Mouse (Mus musculus): ENCODE results near the gene Slc7a11.

Gene Slc7a11

DNA sequence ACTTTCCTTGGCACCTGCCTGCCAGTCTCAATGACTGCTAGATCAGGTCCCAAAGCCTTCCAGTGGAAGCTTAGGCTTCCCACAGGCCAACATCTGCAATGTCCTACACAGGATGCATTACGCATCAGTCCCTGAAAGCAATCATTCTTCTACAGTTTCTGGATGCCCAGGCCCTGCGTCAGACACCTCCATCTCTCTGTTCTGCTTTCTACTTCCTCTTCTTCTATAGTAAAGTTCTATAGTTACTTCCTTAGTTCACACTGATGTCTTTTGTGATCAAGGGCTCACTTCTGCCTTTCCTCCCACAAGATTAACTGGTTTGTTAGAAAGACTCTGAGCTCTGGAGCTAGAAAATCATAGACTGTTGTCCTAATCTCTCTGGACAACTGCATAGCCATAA is 36.6 kb downstream of the Slc7a11 start:
- in situ Hi-C loops (cut with MboI; ENCODE audit: unreplicated experiment in 2 of 2) = no loop called here

DNA sequence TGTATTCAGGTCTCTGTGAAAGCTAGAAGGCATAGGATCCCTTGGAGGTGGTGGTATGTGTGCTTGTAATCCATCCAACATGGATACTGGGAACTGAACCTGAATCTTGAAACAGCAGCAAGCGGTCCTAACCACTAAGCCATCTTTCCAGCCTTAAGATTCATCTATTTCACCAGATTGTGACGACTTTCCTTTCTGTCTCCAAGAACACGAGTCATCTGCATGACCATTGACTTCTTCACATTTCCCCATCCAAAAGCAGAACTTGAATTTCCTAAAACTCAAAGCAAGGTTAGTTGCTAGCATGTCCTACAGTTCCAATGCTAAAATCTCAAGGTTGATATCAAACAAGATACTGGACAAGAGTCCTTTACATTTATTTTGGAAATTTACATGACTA is 37.5 kb downstream of the Slc7a11 start:
- in situ Hi-C loops (cut with MboI; ENCODE audit: unreplicated experiment in 2 of 2) = no loop called here

DNA sequence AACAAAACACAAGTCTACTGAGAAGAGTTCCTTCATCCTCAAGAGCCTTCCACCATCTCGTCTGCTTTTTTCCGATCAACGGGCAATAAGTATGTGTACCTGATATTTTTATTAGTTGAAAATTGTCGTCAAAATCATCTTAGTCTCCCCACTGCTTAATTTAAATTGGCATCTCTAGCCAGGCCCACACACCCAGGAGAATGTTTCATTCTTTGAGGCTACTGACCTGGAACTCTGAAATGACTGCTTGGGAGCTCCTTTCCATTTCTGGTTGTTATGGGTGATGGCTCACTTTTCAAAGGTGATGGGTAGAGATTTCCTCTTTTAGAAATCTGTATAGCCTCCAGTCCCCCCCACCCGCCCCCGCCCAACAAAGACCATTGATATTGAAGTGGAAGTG is 54.6 kb downstream of the Slc7a11 start:
- in situ Hi-C loops (cut with MboI; ENCODE audit: unreplicated experiment in 2 of 2) = no loop called here

DNA sequence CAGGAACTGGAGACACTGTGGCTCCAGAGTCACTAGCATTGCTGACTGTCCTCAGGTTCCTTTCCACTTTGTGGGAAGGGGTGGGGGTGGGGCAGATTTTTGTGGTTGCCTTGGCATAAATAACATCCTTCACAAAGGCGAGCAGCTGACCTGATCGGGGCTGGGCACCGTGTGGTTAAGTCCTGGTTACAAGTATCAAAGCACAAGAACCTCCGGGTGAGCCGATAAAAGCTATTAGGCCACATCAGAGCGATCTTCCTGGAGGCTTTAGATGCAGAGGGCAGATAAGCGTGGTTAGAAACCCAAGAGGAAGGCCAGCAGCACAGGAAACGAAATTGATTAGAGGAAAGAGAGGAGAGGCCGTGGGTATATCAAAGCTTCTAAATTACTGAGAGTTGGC is 55.1 kb downstream of the Slc7a11 start:
- in situ Hi-C loops (cut with MboI; ENCODE audit: unreplicated experiment in 2 of 2) = no loop called here

DNA sequence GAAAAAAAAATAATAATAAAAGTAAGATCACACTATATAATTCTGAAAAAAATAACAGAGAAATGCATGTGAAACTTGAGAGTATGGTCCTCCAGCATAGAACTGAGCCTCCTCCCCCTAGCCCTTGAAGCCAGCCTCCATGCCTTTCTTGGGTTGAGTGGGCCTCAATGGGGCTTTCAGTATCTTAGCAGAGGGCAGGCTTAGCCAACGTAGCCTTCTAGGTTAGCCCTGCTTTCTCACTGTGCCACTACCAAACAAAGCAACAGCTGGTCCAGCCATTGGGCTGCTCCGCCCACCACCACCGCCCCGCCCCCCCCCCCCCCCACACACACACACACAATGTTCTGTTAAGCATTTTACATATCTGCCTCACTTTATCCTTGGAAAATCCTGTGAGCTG is 56.1 kb downstream of the Slc7a11 start:
- in situ Hi-C loops (cut with MboI; ENCODE audit: unreplicated experiment in 2 of 2) = no loop called here

DNA sequence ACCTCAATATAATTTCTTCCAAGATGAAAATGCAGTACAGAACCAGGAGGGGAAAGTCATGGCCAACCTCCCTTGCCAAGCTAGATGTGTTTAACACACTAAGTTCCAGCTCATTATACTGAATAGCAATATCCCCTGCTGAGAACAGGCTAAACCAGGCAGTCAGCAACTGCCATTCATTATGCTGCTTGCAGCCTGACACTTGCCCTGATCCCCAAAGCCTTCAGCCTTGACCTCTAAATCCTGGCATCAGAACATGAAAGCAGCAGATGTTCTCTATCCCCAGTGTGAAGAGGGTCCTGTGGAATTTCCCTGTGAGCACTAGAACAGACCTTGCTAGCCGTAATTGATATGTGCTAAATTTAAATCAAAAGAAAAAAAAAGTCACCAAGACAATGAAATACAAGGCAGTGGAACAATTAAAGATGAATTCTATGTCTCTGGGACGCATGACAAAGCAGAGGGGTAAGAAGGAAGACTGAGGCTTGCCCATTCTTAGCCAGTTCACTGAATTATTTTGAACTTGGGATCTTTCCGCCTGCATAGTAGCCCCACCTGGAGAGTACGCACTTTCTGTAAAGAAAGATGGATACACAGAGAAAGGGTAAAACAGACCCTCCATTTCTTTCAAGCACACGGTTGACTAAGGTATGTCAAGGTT is 56.7 kb downstream of the Slc7a11 start:
- in situ Hi-C loops (cut with MboI; ENCODE audit: unreplicated experiment in 2 of 2) = no loop called here

DNA sequence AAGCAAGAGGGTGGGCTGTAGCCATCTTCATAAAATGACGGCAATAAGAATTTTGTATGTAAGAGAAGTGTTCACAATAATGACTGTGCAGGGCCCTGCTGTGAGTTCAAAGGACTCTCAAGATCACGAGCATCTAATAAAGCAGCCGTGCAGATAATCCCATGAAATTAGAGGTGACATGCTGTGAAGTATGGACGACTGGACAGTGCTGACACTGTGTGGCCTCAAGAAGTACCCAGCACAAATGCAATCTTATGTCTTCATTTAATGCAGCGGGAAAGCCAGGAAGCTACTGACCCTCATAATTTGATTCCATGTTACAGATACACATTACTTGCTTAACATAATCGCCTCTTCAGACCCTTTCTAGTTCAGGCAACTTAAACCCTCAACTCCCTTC is 57.3 kb downstream of the Slc7a11 start:
- in situ Hi-C loops (cut with MboI; ENCODE audit: unreplicated experiment in 2 of 2) = no loop called here

DNA sequence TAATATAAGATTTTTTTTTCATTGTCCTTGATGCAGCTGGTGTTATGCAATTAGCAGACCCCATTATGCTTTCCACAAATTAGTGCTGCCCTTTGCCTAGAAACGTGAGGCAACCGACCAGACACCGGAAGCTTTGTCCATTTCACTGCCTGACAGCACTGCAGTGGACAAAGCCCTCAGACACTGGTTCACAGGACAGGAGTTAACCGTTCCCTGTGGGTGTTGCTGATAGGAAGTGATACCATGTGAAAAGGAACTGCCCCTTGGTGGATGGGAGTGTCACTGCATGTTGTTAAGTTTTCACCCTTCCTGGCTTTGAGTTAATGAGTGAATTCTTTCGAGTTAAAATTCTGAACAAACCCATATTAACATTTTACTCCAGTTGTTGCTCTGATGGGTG is 60.7 kb downstream of the Slc7a11 start:
- in situ Hi-C loops (cut with MboI; ENCODE audit: unreplicated experiment in 2 of 2) = no loop called here

DNA sequence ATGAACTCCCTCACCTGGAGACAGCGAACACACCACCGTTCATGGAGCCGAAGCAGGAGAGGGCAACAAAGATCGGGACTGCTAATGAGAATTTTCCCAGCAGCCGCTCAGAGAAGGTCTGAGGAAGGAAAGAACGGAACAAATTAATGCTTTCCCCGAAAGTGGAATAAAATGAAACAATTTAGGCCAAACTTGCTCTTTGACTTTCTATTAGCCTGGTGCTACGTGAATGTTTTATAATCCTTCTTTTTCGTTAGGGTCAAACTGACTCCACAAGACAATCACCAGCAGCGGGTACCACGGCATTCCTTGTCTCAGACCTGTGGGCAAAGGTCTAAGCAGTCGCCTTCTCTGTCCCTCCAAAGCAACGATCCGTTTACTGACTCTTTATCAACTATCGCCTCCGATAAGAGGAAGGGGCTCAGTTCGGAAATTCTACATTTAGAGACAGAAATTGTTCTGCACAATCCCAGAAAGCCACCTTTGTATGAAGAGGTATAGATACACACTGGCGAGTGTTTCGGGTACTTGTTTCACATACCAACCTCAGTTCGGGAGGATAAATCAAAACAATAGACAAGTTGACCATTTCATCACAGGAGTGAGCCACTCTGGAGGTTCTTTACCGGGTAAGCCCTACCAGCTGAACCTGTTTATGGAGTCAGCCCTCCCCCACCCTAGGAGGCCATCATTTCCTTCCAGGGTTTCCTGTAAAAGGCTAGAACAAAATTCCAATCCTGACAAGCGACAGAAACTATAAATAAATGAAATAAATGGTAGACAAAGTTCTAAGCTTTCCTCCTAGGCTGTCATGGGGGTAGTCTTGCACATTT is 61.3 kb downstream of the Slc7a11 start:
- in situ Hi-C loops (cut with MboI; ENCODE audit: unreplicated experiment in 2 of 2) = no loop called here

DNA sequence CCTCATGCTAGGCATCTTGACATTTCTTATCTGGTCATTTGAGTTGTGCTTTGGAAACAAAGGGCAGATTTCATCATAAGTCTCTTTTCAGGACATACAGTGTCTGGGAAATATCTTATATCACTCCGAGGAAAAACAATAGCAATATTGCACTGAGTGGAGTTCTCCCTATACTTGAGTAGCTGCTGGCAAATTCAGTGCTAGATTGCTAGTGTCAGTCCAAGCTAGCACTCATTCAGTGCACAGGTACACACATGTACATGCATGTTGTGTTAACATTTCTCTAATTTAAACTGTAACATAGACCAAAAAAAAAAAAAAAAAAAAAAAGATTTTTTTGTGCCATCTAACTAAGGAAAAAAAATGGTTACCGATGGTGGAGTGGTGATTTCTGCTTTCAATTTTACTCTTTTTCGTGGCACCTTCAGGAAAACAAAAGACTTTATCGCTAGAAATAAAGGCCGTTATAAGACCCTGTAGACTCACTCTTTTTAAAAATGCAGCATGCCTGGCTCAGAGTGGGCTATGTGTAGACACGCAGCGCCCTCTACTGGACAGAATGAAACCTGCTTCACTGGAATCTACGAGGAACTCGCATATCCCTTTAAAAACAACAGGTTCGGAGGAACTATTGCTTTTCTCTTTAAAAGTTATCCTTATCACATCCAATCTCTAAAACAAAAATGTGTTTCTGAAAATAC is 62.1 kb downstream of the Slc7a11 start:
- in situ Hi-C loops (cut with MboI; ENCODE audit: unreplicated experiment in 2 of 2) = no loop called here

DNA sequence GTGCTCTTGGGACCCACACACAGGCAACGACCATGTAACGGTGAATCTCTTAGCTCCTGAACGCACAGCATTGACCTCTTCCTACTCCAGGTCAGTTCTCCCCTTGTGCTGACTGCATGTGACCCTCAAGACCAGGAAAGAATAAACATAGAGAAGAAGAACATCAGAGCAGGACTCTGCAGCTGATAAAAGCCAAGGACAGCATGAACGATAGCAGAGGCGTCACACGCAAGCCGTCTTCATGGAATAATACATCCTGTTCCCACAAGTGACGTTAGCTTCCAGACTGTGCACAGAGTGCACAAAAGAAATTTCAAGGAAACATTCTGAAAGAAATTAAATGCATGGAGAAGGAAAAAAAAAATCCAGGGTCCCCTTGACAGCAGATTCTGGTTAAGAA is 63.5 kb downstream of the Slc7a11 start:
- in situ Hi-C loops (cut with MboI; ENCODE audit: unreplicated experiment in 2 of 2) = no loop called here

DNA sequence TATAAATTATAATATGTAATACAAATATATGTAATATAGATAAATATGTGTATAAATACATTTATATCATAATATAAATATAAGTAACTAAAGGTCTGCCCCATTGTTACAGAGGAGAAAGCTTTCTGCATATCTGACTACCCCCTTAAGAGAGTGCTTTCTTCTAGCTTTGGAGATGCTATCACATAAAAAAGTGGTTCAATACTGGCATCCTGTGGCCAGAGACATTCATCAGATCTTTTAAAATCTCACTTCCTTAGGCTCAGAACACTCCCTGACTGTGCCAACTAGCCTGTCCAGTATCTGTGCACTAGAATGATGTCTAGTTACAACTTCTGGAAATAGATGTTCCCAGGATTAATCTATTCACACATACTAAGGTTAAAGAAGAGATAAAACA is 67.9 kb downstream of the Slc7a11 start:
- in situ Hi-C loops (cut with MboI; ENCODE audit: unreplicated experiment in 2 of 2) = no loop called here

DNA sequence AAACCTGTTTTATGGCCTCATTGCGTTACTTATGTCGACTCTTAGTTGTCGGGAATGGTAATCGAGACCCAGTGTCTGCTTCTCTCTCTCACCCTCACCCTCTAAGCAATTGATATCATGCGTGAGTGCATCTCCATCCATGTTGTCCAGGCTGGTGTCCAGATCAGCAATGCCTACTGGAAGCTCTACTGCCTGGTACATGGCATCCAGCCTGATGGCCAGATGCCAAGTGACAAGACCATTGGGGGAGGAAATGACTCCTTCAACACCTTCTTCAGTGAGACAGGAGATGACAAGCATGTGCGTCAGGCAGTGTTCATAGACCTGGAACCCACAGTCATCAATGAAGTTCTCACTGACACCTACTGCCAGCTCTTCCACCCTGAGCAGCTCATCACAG is 73.6 kb downstream of the Slc7a11 start:
- in situ Hi-C loops (cut with MboI; ENCODE audit: unreplicated experiment in 2 of 2) = no loop called here

DNA sequence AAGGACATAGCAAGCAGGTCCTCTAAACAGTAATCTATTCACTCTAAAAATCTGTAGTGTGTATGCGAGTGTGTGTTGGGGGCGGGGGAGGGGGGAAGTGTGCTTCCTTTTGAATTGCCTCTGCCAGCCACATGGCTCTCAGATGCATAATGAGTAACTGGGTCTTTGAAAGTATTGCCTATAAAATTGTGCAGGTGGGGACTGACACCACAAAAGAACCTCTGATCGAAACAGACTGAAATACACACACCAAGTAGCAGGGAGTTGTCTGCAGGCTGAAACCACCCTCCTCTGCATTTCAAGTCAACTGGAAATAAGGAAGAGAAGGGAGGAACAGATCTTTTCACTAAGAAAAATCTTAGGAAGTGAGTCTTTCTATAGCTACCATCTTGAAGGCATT is 76.2 kb downstream of the Slc7a11 start:
- in situ Hi-C loops (cut with MboI; ENCODE audit: unreplicated experiment in 2 of 2) = no loop called here

DNA sequence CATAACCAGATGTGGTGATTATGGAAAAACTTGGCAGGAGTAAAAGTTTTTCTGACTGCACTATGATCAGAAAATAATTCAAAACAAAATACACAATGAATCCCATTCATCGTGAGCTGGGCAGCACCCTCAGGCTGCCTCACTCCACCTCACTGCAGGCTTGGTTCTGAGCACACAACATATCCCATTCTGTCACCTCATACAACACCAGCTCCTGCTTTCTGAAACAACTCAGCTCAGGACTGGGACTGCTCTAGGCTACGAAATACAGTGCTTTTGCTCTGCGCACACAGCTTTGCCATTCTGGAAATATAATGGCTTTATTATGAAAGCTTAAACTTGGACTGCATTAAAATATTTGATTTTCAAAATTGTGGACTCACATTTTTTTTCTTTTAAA is 79.8 kb downstream of the Slc7a11 start:
- in situ Hi-C loops (cut with MboI; ENCODE audit: unreplicated experiment in 2 of 2) = no loop called here

DNA sequence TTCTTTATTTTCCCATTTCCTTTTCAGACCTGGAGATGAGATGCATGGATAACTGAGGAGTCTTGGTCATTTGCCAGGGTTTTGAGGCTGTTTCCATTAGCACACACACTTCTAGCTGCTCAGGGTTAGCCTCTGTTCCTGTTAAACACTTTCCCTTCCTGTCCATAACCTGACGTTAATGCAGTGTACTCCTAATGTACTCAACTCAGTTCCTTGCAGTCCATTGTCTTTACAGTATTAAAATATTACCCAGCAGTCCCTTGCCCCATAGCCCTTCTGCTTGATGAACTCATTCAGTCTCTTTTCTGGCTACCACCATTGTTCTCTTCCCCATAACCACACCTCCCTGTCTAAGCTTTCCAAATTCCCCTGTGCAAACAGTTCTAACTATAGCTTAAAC is 96.3 kb downstream of the Slc7a11 start:
- in situ Hi-C loops (cut with MboI; ENCODE audit: unreplicated experiment in 2 of 2) = no loop called here

DNA sequence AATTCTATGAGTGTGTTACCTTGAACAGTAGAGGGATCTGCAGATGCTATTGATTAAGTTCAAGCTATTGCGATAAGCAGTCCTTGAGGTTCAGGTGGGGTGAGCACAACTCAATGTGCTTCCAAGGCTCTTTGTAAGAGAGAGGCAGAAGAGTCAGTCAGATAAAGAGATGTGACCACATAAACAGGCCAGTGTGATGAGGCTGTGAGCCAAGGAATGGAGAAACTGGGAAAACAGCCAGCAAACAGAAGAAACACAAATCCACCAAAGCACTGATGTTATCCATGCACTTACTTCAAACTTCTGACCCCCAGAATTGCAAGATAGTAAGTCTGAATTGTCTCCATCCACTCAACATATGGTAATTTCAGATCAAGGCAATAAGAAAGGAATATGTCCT is 99.0 kb downstream of the Slc7a11 start:
- in situ Hi-C loops (cut with MboI; ENCODE audit: unreplicated experiment in 2 of 2) = no loop called here

DNA sequence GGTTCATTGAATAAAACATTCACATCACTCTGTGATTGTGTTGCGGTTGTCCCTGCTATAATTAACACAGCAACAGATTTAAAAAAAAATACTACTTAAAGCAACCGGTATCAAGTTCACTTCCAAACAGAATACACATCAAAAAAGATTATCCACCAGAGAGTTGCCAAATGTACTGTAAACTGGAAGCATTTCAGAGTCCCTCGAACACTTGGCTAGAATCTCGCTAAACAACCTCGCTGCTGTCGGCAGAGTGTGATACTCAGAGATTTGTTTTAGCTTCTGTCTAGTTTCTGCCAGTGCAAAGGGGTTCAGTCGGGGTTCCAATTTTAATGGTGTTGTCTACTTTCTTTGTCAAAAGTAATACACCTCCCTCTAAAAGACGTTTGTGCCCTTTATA is 118.9 kb downstream of the Slc7a11 start:
- in situ Hi-C loops (cut with MboI; ENCODE audit: unreplicated experiment in 2 of 2) = no loop called here

DNA sequence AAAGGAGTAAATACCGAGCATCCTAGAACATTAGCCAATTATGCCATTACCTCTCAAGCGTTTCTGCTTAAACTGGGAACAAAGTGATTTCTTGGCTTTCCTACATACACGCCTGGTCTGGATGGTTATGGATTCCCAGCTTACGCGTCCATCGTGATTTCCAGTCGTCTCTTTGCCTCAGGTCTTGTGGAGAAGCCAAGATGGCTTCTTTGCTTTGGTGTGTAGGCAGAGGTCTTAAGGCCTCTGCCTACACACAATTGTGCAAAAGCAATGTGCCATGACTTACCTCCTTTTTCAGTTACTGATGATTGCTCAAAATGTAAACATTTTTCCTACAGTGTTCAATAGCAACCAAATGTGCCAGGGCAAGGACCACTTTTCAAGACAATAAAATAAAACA is 119.5 kb downstream of the Slc7a11 start:
- in situ Hi-C loops (cut with MboI; ENCODE audit: unreplicated experiment in 2 of 2) = no loop called here

DNA sequence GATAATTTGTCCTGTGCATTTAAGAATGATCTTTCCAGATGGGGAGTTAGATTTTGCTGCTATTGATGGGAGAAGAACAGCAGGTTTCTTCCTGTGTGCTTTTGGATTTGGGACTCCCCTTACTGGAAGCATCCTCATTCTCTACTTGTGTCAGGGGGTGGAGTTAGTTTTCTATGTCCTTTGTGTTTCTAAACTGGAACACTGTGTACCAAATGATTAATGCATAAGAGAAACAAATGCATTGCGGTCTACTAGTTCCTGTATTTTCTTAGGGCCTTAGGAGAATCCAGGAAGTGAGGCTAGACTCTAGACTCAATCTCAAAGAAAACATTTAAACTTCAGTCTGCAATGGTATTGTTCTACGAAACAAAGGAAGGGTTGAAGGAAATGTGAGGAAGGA is 122.6 kb downstream of the Slc7a11 start:
- in situ Hi-C loops (cut with MboI; ENCODE audit: unreplicated experiment in 2 of 2) = no loop called here

DNA sequence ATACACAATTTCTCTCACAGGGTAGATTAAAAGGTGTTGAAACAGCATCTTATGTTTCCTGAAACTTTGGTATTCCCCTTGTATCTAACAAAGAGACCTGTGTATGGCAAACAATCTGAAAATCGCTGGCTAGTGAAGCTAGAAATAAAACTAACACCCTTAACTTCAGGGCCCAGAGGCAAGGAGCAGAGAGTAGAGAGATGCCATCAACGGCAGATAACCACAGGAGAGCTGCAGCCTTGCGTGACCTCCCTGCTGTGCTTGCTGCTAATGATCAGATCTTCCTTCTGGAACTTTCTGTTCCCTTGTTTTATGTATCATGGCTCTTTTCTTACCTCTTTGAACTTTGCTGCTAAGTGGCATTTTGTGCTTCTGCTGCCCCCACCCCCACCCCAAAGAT is 125.3 kb downstream of the Slc7a11 start:
- in situ Hi-C loops (cut with MboI; ENCODE audit: unreplicated experiment in 2 of 2) = no loop called here

DNA sequence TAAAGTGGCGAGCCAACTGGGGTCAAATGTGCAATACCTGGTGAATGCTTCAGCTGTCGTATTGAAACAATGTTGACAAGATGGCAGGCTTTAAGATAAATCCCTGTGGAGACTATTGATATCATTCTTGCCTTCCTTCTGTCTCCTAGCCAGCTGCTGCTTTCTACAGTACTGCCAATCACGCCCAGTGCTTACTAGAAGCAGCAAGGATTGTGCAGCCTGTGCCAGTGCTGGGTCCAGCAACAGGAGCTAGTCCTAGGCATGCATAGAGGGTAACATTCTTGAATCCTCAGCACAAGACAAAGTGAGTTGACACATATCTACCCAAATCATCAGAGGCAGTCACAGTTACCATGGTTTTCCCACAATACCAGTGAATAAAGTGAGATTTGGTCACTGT is 129.6 kb downstream of the Slc7a11 start:
- in situ Hi-C loops (cut with MboI; ENCODE audit: unreplicated experiment in 2 of 2) = no loop called here

All from v-Abl transformed pro-B cells (cell line).